Comparison of ENCODE assay signal across 1 mouse cellular context in the genomic region with DNA sequence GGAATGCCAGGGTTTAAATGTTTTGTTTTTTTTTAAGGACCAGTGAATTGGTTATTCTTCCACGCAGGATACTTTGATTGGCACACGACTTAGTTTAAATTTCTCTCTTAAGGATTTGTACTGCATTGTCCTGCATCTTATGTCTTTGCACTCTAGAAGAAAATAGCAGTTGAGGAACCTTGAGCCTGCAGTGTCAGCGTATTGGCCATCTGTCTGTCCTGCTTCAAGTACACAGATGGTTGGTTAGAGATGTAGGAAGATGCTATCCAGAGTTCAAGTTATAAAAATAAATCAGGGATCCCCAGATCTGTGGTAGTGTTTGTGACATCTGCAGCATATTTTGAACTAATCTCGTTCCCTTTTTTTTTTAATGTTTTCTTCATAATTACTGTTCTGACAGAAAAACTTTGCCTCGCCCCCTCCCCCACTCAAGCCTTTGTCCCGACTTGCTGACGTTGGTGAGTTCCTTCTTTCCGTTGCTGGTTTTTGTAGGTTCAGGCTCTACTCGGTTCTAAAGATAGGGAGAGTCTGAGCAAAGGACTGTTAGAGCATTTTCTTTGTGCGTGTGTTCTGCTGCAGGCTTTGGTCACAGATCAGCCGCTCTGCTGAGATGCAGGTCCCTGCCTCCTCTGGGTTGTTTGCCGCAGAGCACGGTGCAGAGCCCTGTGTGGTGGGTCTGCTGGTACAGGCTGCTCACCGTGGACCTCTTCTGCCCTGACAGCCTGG.
TF ChIP-seq lines count a peak whose summit lies in the region.

No protein-coding gene starts in this region.

TF ChIP-seq in CH12.LX, 34 proteins besides CTCF, POLR2A, EP300 and RAD21 (continued from another document):
- TF ChIP-seq E2F4 (IDR thresholded peaks at IDR 0.05; ENCODE audit: insufficient replicate concordance, low read depth, low read length), result no peak
